12 mouse cellular contexts compared by ENCODE assay signal in the genomic region with DNA sequence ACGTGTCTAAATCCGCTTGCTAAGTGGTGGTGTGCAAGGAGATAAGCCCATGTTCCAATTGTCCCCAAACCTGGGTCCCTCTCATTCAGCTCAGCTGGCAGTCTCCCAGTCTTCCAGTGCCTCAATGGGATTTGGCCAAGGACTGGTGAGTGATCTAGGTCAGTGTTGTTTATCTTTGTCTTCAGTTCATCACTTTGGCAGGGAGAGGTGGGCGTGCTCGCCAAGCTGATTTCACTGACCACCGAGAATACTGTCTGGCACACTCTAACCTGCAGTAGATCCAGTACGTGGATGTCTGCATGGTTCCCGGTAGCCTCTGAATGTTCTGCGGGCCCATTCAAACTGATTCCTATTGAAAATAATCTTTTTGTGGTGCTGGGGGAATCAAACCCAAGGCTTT. TPM values are rescaled to one million over a fixed set of nuclear protein-coding genes. Genes with fewer than 3 reads are reported as not detected.
DNase-seq lines count a peak whose midpoint lies in the region; ATAC-seq and TF ChIP-seq lines count a peak whose summit lies in the region.
"Had no signal": no experiment of that assay in that cellular context is flagged by ENCODE, and none has a peak within 500 bp of the region (broad histone marks: within the 10 kb centered on the region; RNA-seq: fewer than 3 reads in every experiment).

No protein-coding gene starts in this region.

- H3K27ac ChIP-seq in heart, embryonic 10.5 days: no peak overlapping the region
- H3K27ac ChIP-seq in CH12.LX (ENCODE audit: insufficient read depth, low read depth) (peak overlapping the region; percentile 17; the same call in 1 of the 2 replicates), MEL (ENCODE audit: control insufficient read depth, low read depth, low read length) (no peak overlapping the region)
- H3K27ac ChIP-seq: embryonic facial prominence, embryonic 10.5 days; midbrain, embryonic 15.5 days had no signal

- H3K27me3 ChIP-seq in heart, embryonic 10.5 days (ENCODE audit: insufficient read depth, poor library complexity, severe bottlenecking): no peaks in the 10 kb centered on the region
- no peaks in the 10 kb centered on the region for H3K27me3 ChIP-seq in CH12.LX (replicated peaks)
- H3K27me3 ChIP-seq in MEL (ENCODE audit: control insufficient read depth in 1 of 2, insufficient read depth in 2 of 2, low read length in 2 of 2): no peaks in the 10 kb centered on the region
- H3K27me3 ChIP-seq: midbrain, embryonic 15.5 days had no signal

- H3K36me3 ChIP-seq in heart, embryonic 10.5 days: peaks cover 74% of the 10 kb centered on the region
- H3K36me3 ChIP-seq in CH12.LX (replicated peaks in 1 of 2; ENCODE audit: control insufficient read depth in 1 of 2, insufficient read depth in 1 of 2, low read length in 1 of 2): peaks cover 44 to 77% of the 10 kb centered on the region in 2 experiments
- peaks cover 3 to 9% of the 10 kb centered on the region in 2 experiments; a peak in 2 of 4 replicates for H3K36me3 ChIP-seq in MEL (ENCODE audit: control insufficient read depth in 1 of 2, insufficient read depth in 2 of 2, low read length in 2 of 2)

- no peak overlapping the region for H3K4me2 ChIP-seq in CH12.LX (ENCODE audit: insufficient read depth, low read depth, poor library complexity, severe bottlenecking)
- H3K4me2 ChIP-seq: liver, embryonic 11.5 days; midbrain, embryonic 15.5 days had no signal

- no peak for TF ChIP-seq CTCF in CH12.LX (conservative IDR thresholded peaks at IDR 0.05 in 1 of 2, IDR thresholded peaks at IDR 0.05 in 1 of 2; ENCODE audit: low read depth in 2 of 2, low read length in 2 of 2)
- no peak for TF ChIP-seq CTCF in MEL (IDR thresholded peaks at IDR 0.05 in 2 of 3, conservative IDR thresholded peaks at IDR 0.05 in 1 of 3; ENCODE audit: control insufficient read depth in 1 of 3, insufficient read depth in 1 of 3, low read depth in 2 of 3, low read length in 3 of 3, poor library complexity in 1 of 3, severe bottlenecking in 1 of 3)
- TF ChIP-seq CTCF in brain, embryonic 14.5 days (IDR thresholded peaks at IDR 0.05; ENCODE audit: borderline replicate concordance, extremely low read depth, insufficient read depth, insufficient read length): no peak

- in situ Hi-C loops in CH12.LX (cut with MboI; ENCODE audit: low pct_ligation_motif_present, low pct_unique_long_range_greater_than_20kb, low sequenced_read_pairs): no loop called here

- dilution Hi-C loops in CH12.LX (cut with MboI; ENCODE audit: extremely low pct_ligation_motif_present, extremely low pct_unique_long_range_greater_than_20kb, low sequenced_read_pairs): no loop called here

- H3K9ac ChIP-seq in CH12.LX (ENCODE audit: insufficient read depth, low read depth) (no peak overlapping the region), MEL (ENCODE audit: control insufficient read depth, low read depth, low read length, poor library complexity, severe bottlenecking) (no peak overlapping the region)
- H3K9ac ChIP-seq: midbrain, embryonic 15.5 days had no signal

- peaks cover 20% of the 10 kb centered on the region for H3K4me1 ChIP-seq in heart, embryonic 10.5 days
- H3K4me1 ChIP-seq in CH12.LX (ENCODE audit: control insufficient read depth in 1 of 2, insufficient read depth in 2 of 2) (peaks cover 14 to 38% of the 10 kb centered on the region in 2 experiments), MEL (ENCODE audit: control insufficient read depth in 1 of 2, insufficient read depth in 2 of 2, low read length in 2 of 2) (peaks cover 0 to 3% of the 10 kb centered on the region in 2 experiments; a peak in 2 of 4 replicates)
- H3K4me1 ChIP-seq: embryonic facial prominence, embryonic 10.5 days; midbrain, embryonic 15.5 days had no signal

- no peak overlapping the region for H3K4me3 ChIP-seq in heart, embryonic 10.5 days
- H3K4me3 ChIP-seq in CH12.LX (replicated peaks in 1 of 3; ENCODE audit: low read depth in 2 of 3, low read length in 2 of 3, poor library complexity in 1 of 3) (no peak overlapping the region), MEL (ENCODE audit: control insufficient read depth in 1 of 2, insufficient read depth in 1 of 2, low read depth in 2 of 2, low read length in 2 of 2) (no peak overlapping the region)
- H3K4me3 ChIP-seq: embryonic facial prominence, embryonic 10.5 days; midbrain, embryonic 15.5 days had no signal

- no peaks in the 10 kb centered on the region for H3K79me2 ChIP-seq in CH12.LX (replicated peaks; ENCODE audit: control insufficient read depth, extremely low read depth, insufficient read depth, poor library complexity, severe bottlenecking)
- H3K79me2 ChIP-seq in MEL (ENCODE audit: control insufficient read depth, insufficient read depth, low read length, poor library complexity): 0 out of 2 replicates have a peak, but pooled peaks cover 1% of the 10 kb centered on the region

- DNase-seq in heart, postnatal 10 days: peak; percentile 41 to 51
- DNase-seq in heart, embryonic 10.5 days (ENCODE audit: low spot score): no peak
- DNase-seq in CH12.LX (ENCODE audit: extremely low read depth) (no peak), MEL (ENCODE audit: low read depth, low spot score) (no peak)
- DNase-seq in brain, embryonic 14.5 days (ENCODE audit: low read depth): peak; percentile 15
- no peak for DNase-seq in embryo, embryonic 9.5 days (ENCODE audit: extremely low spot score)
- DNase-seq in thymus, adult 18-20 months: no peak
- DNase-seq: lung, postnatal 4 days had no signal

- TF ChIP-seq POLR2A in CH12.LX (IDR thresholded peaks at IDR 0.05; ENCODE audit: low read depth, low read length) (no peak), MEL (IDR thresholded peaks at IDR 0.05; ENCODE audit: control insufficient read depth in 1 of 2, insufficient read depth in 1 of 2, low read depth in 1 of 2, low read length in 2 of 2, poor library complexity in 1 of 2) (no peak)
- TF ChIP-seq POLR2A in brain, embryonic 14.5 days (IDR thresholded peaks at IDR 0.05; ENCODE audit: borderline replicate concordance, extremely low read depth, insufficient read depth, insufficient read length, poor library complexity, severe bottlenecking): no peak

- no peaks in the 10 kb centered on the region for H3K9me3 ChIP-seq in heart, embryonic 10.5 days
- H3K9me3 ChIP-seq in CH12.LX (replicated peaks; ENCODE audit: low read length): peaks cover 4% of the 10 kb centered on the region
- no peaks in the 10 kb centered on the region for H3K9me3 ChIP-seq in MEL (replicated peaks; ENCODE audit: insufficient read depth, low read length)
- H3K9me3 ChIP-seq: embryonic facial prominence, embryonic 10.5 days; midbrain, embryonic 15.5 days had no signal

- TF ChIP-seq RAD21 in CH12.LX (IDR thresholded peaks at IDR 0.05; ENCODE audit: low read depth, low read length): no peak
- no peak for TF ChIP-seq RAD21 in MEL (IDR thresholded peaks at IDR 0.05; ENCODE audit: low read depth, low read length)

- TF ChIP-seq EP300 in CH12.LX (IDR thresholded peaks at IDR 0.05; ENCODE audit: low read length) (no peak), MEL (IDR thresholded peaks at IDR 0.05; ENCODE audit: low read depth in 1 of 2, low read length in 2 of 2) (no peak)

- intact Hi-C loops in heart, postnatal 10 days (cut with DNase I): no loop called here

- WGBS in heart, embryonic 10.5 days: 82% methylated on average over 8 of the region's 8 CpGs

- no peak for ATAC-seq in megakaryocyte-erythroid progenitor cell, adult 5-6 weeks (replicated peaks; ENCODE audit: low FRiP score, low TSS enrichment, poor library complexity, severe bottlenecking)
- ATAC-seq: midbrain, embryonic 15.5 days had no signal

RNA-seq across cellular contexts. Expression of gene Psmb3, which starts 10.7 kb away (rescaled TPM):
- 100 to 1,000 TPM; 184 to 186 TPM for total RNA-seq in heart, postnatal 10 days (2021)
- 517 and 557 TPM in 2 replicates for polyA plus RNA-seq in heart, embryonic 10.5 days (2016; fragmentation: Nextera tagmentation; extraction: Ambion mirVana)
- total RNA-seq in CH12.LX (2012; rRNA removed): 863 and 969 TPM in 2 replicates
- 1,070 and 1,251 TPM in 2 replicates for total RNA-seq in CH12.LX (2014; rRNA removed)
- 560 and 594 TPM in 2 replicates for polyA plus RNA-seq in CH12.LX (2012; ENCODE audit: insufficient read length, low read depth)
- total RNA-seq in MEL (2012; rRNA removed): 914 and 1,101 TPM in 2 replicates
- 100 to 1,000 TPM in 1 of 2 experiments, not detected in 1; 648 TPM for polyA plus RNA-seq in MEL (2012; ENCODE audit: insufficient read depth in 1 of 2, insufficient read length in 2 of 2, low read depth in 1 of 2, low replicate concordance in 2 of 2, missing spikeins in 1 of 2)
- polyA plus RNA-seq in brain, embryonic 14.5 days (2012; rRNA removed): 356 and 525 TPM in 2 replicates
- total RNA-seq in megakaryocyte-erythroid progenitor cell, adult 5-6 weeks (2014; fragmentation: Nextera tagmentation): 226 and 360 TPM in 2 replicates
- 171 and 175 TPM in 2 replicates for total RNA-seq in megakaryocyte-erythroid progenitor cell, adult 5-6 weeks (2017)

RNA-seq across cellular contexts. Expression of gene Pcgf2, which starts 13.6 kb away (rescaled TPM):
- 10 to 100 TPM; 21.4 to 21.7 TPM for total RNA-seq in heart, postnatal 10 days (2021)
- 9.7 and 13.5 TPM in 2 replicates for polyA plus RNA-seq in heart, embryonic 10.5 days (2016; fragmentation: Nextera tagmentation; extraction: Ambion mirVana)
- total RNA-seq in CH12.LX (2012; rRNA removed) (5.6 and 7.9 TPM in 2 replicates), CH12.LX (2014; rRNA removed) (0.81 and 0.99 TPM in 2 replicates), MEL (2012; rRNA removed) (12.3 and 20.0 TPM in 2 replicates)
- polyA plus RNA-seq in CH12.LX (2012; ENCODE audit: insufficient read length, low read depth) (16.3 and 19.5 TPM in 2 replicates), MEL (2012; ENCODE audit: insufficient read depth in 1 of 2, insufficient read length in 2 of 2, low read depth in 1 of 2, low replicate concordance in 2 of 2, missing spikeins in 1 of 2) (10 to 100 TPM in 1 of 2 experiments, not detected in 1; 38.7 TPM)
- 175 and 188 TPM in 2 replicates for polyA plus RNA-seq in brain, embryonic 14.5 days (2012; rRNA removed)
- total RNA-seq in megakaryocyte-erythroid progenitor cell, adult 5-6 weeks (2014; fragmentation: Nextera tagmentation): 6.8 and 19.0 TPM in 2 replicates
- 0.23 and 0.28 TPM in 2 replicates for total RNA-seq in megakaryocyte-erythroid progenitor cell, adult 5-6 weeks (2017)

RNA-seq across cellular contexts. Expression of gene Cisd3, which starts 28.3 kb away (rescaled TPM):
- total RNA-seq in heart, postnatal 10 days (2021): 100 to 1,000 TPM; 120 TPM
- polyA plus RNA-seq in heart, embryonic 10.5 days (2016; fragmentation: Nextera tagmentation; extraction: Ambion mirVana): 49.8 and 52.8 TPM in 2 replicates
- total RNA-seq in CH12.LX (2012; rRNA removed): 141 and 157 TPM in 2 replicates
- 63.8 and 66.1 TPM in 2 replicates for total RNA-seq in CH12.LX (2014; rRNA removed)
- polyA plus RNA-seq in CH12.LX (2012; ENCODE audit: insufficient read length, low read depth): 169 and 221 TPM in 2 replicates
- total RNA-seq in MEL (2012; rRNA removed): 1.5 and 1.7 TPM in 2 replicates
- polyA plus RNA-seq in MEL (2012; ENCODE audit: insufficient read depth in 1 of 2, insufficient read length in 2 of 2, low read depth in 1 of 2, low replicate concordance in 2 of 2, missing spikeins in 1 of 2): 1 to 10 TPM in 1 of 2 experiments, not detected in 1; 6.1 TPM
- 13.1 and 13.5 TPM in 2 replicates for polyA plus RNA-seq in brain, embryonic 14.5 days (2012; rRNA removed)
- 10.1 TPM in 1 of 2 replicates, not detected in the other for total RNA-seq in megakaryocyte-erythroid progenitor cell, adult 5-6 weeks (2014; fragmentation: Nextera tagmentation)
- 15.9 TPM in 1 of 2 replicates, not detected in the other for total RNA-seq in megakaryocyte-erythroid progenitor cell, adult 5-6 weeks (2017)

RNA-seq across cellular contexts. Expression of gene Pip4k2b, which starts 30.6 kb away (rescaled TPM):
- total RNA-seq in heart, postnatal 10 days (2021): 10 to 100 TPM; 19.4 to 26.7 TPM
- polyA plus RNA-seq in heart, embryonic 10.5 days (2016; fragmentation: Nextera tagmentation; extraction: Ambion mirVana): 0.96 and 1.3 TPM in 2 replicates
- total RNA-seq in CH12.LX (2012; rRNA removed) (28.7 and 30.8 TPM in 2 replicates), CH12.LX (2014; rRNA removed) (20.3 and 23.3 TPM in 2 replicates), MEL (2012; rRNA removed) (34.7 and 40.2 TPM in 2 replicates)
- polyA plus RNA-seq in CH12.LX (2012; ENCODE audit: insufficient read length, low read depth) (35.4 and 44.0 TPM in 2 replicates), MEL (2012; ENCODE audit: insufficient read depth in 1 of 2, insufficient read length in 2 of 2, low read depth in 1 of 2, low replicate concordance in 2 of 2, missing spikeins in 1 of 2) (10 to 100 TPM; 43.4 to 57.3 TPM)
- 68.5 and 92.5 TPM in 2 replicates for polyA plus RNA-seq in brain, embryonic 14.5 days (2012; rRNA removed)
- 26.4 and 28.6 TPM in 2 replicates for total RNA-seq in megakaryocyte-erythroid progenitor cell, adult 5-6 weeks (2014; fragmentation: Nextera tagmentation)
- total RNA-seq in megakaryocyte-erythroid progenitor cell, adult 5-6 weeks (2017): 24.3 and 26.6 TPM in 2 replicates

RNA-seq across cellular contexts. Expression of gene Mllt6, which starts 50.7 kb away (rescaled TPM):
- 10 to 100 TPM; 55.8 to 61.7 TPM for total RNA-seq in heart, postnatal 10 days (2021)
- 1.7 and 2.2 TPM in 2 replicates for polyA plus RNA-seq in heart, embryonic 10.5 days (2016; fragmentation: Nextera tagmentation; extraction: Ambion mirVana)
- 50.7 and 55.6 TPM in 2 replicates for total RNA-seq in CH12.LX (2012; rRNA removed)
- total RNA-seq in CH12.LX (2014; rRNA removed): 24.3 and 25.3 TPM in 2 replicates
- polyA plus RNA-seq in CH12.LX (2012; ENCODE audit: insufficient read length, low read depth): 38.3 and 43.0 TPM in 2 replicates
- total RNA-seq in MEL (2012; rRNA removed): 15.1 and 17.2 TPM in 2 replicates
- 10 to 100 TPM in 1 of 2 experiments, not detected in 1; 17.6 TPM for polyA plus RNA-seq in MEL (2012; ENCODE audit: insufficient read depth in 1 of 2, insufficient read length in 2 of 2, low read depth in 1 of 2, low replicate concordance in 2 of 2, missing spikeins in 1 of 2)
- polyA plus RNA-seq in brain, embryonic 14.5 days (2012; rRNA removed): 40.8 and 49.6 TPM in 2 replicates
- total RNA-seq in megakaryocyte-erythroid progenitor cell, adult 5-6 weeks (2014; fragmentation: Nextera tagmentation): 5.4 and 6.1 TPM in 2 replicates
- 4.8 and 5.4 TPM in 2 replicates for total RNA-seq in megakaryocyte-erythroid progenitor cell, adult 5-6 weeks (2017)

Comparison
In these comparisons a context has a peak if more than half of its experiments do, and no peak if none do; other contexts are left out.
1. DNase-seq: peak in heart, postnatal 10 days (2 of 2) and brain, embryonic 14.5 days (single experiment); none in heart, embryonic 10.5 days (single experiment), CH12.LX (single experiment), MEL (single experiment), embryo, embryonic 9.5 days (single experiment) and thymus, adult 18-20 months (0 of 2).